Mouse (Mus musculus) myocyte (in vitro differentiated cells): ENCODE results near the gene Ispd. TPM values are rescaled to one million over a fixed set of nuclear protein-coding genes. Genes with fewer than 3 reads are reported as not detected.
A peak's percentile ranks its signal among the peaks of the same experiment; 100 is the strongest.

ENCODE experiments used
- H3K27me3 ChIP-seq: one replicate; pipeline ENCODE4 v1.6.1; 2011; ENCODE audit not compliant: control insufficient read depth, insufficient read depth, insufficient read length
- H3K36me3 ChIP-seq: one replicate; pipeline ENCODE4 v1.6.1; 2011; ENCODE audit not compliant: control insufficient read depth, insufficient read depth
- H3K4me2 ChIP-seq: one replicate; pipeline ENCODE4 v1.6.1; 2011; ENCODE audit warnings: low read depth, control low read depth
- H3K4me3 ChIP-seq: one replicate; pipeline ENCODE4 v1.5.1; 2011; ENCODE audit warnings: mild to moderate bottlenecking, control low read depth, moderate library complexity
- H3K79me2 ChIP-seq: one replicate; pipeline ENCODE4 v1.6.1; 2011; ENCODE audit not compliant: control insufficient read depth, insufficient read depth
- H3ac ChIP-seq: one replicate; pipeline ENCODE4 v1.6.1; 2011; ENCODE audit not compliant: control insufficient read depth, insufficient read length
- CEBPB ChIP-seq: IDR thresholded peaks from 2 replicates; pipeline ENCODE4 v1.6.1; 2011; ENCODE audit warnings: mild to moderate bottlenecking, moderate library complexity; ENCODE audit not compliant: poor library complexity, insufficient read depth, severe bottlenecking
- E2F4 ChIP-seq: IDR thresholded peaks from one replicate; pipeline ENCODE4 v1.6.1; 2011; ENCODE audit warnings: mild to moderate bottlenecking, control low read depth, moderate library complexity; ENCODE audit not compliant: insufficient read depth
- MAX ChIP-seq: IDR thresholded peaks from one replicate; pipeline ENCODE4 v1.6.1; 2011; ENCODE audit warnings: low read depth, mild to moderate bottlenecking, control low read depth
- MYOD1 ChIP-seq, 3 experiments: IDR thresholded peaks; one replicate each; pipeline ENCODE4 v1.6.1; 2011; ENCODE audit warnings: control low read depth in 2 of 3, low read depth in 2 of 3, mild to moderate bottlenecking in 2 of 3, moderate library complexity in 1 of 3; ENCODE audit not compliant: insufficient read length in 2 of 3, control insufficient read depth in 1 of 3
- MYOG ChIP-seq, 3 experiments: IDR thresholded peaks; one replicate each; pipeline ENCODE4 v1.6.1; 2011; ENCODE audit warnings: control low read depth in 2 of 3, low read depth in 2 of 3, mild to moderate bottlenecking in 2 of 3; ENCODE audit not compliant: insufficient read length in 2 of 3, control insufficient read depth in 1 of 3, insufficient read depth in 1 of 3
- POLR2A ChIP-seq: IDR thresholded peaks from one replicate; pipeline ENCODE4 v1.6.1; 2011; ENCODE audit warnings: low read depth, mild to moderate bottlenecking, control low read depth, moderate library complexity; ENCODE audit not compliant: insufficient read length
- POLR2AphosphoS2 ChIP-seq: IDR thresholded peaks from one replicate; pipeline ENCODE4 v1.6.1; 2011; ENCODE audit warnings: low read depth, control low read depth; ENCODE audit not compliant: insufficient read length
- REST ChIP-seq: IDR thresholded peaks from one replicate; pipeline ENCODE4 v1.6.1; 2011; ENCODE audit warnings: mild to moderate bottlenecking, control low read depth, moderate library complexity; ENCODE audit not compliant: insufficient read depth, insufficient read length
- SRF ChIP-seq: IDR thresholded peaks from one replicate; pipeline ENCODE4 v1.6.1; 2011; ENCODE audit warnings: low read depth; ENCODE audit not compliant: control insufficient read depth, insufficient read length
- TCF12 ChIP-seq: IDR thresholded peaks from one replicate; pipeline ENCODE4 v1.6.1; 2011; ENCODE audit warnings: mild to moderate bottlenecking, control low read depth; ENCODE audit not compliant: poor library complexity, insufficient read depth, severe bottlenecking
- TCF3 ChIP-seq: IDR thresholded peaks from one replicate; pipeline ENCODE4 v1.6.1; 2011; ENCODE audit warnings: low read depth, control low read depth; ENCODE audit not compliant: insufficient read length
- USF1 ChIP-seq: IDR thresholded peaks from one replicate; pipeline ENCODE4 v1.6.1; 2011; ENCODE audit warnings: low read depth, mild to moderate bottlenecking, control low read depth, moderate library complexity
- polyA plus RNA-seq: library from polyadenylated mRNA; unstranded; fragments of >200 nt; fragmentation: generic; extraction: Trizol; gene quantifications from one replicate; pipeline ENCODE4 v1.2.1, GENCODE M21; 2012; ENCODE audit warnings: missing spikeins

The Ispd gene
- polyA plus RNA-seq, 1 experiment, result 1.6 TPM

GRCm38 (mm10) chr12:36704380-36704779 lies 323.1 kb downstream of the Ispd start:
- no peaks in the 10 kb centered on the region for H3K79me2 ChIP-seq
- no peaks in the 10 kb centered on the region for H3K36me3 ChIP-seq
- no peak overlapping the region for H3ac ChIP-seq
- no peak overlapping the region for H3K4me2 ChIP-seq
- no peaks in the 10 kb centered on the region for H3K27me3 ChIP-seq
- TF ChIP-seq POLR2A, result no peak
- no peak for TF ChIP-seq MAX
- TF ChIP-seq SRF, result no peak
- TF ChIP-seq MYOD1 (IDR thresholded peaks at IDR 0.05; ENCODE audit: control insufficient read depth in 1 of 3, insufficient read length in 2 of 3, low read depth in 2 of 3), result no peak
- TF ChIP-seq REST, result no peak
- TF ChIP-seq TCF3, result no peak
- no peak for TF ChIP-seq MYOG (IDR thresholded peaks at IDR 0.05; ENCODE audit: control insufficient read depth in 1 of 3, insufficient read depth in 1 of 3, insufficient read length in 2 of 3, low read depth in 2 of 3)
- TF ChIP-seq CEBPB, result no peak
- no peak for TF ChIP-seq TCF12
- TF ChIP-seq USF1, result no peak
- TF ChIP-seq E2F4, result no peak
- no peak for TF ChIP-seq POLR2AphosphoS2
- H3K4me3 ChIP-seq, result no peak overlapping the region

- Histone ChIP-seq H3K4me3 (no peak overlapping the region), H3K79me2 (no peaks in the 10 kb centered on the region), H3K36me3 (no peaks in the 10 kb centered on the region), H3ac (no peak overlapping the region), H3K4me2 (no peak overlapping the region), H3K27me3 (no peaks in the 10 kb centered on the region)
- TF ChIP-seq REST (no peak), POLR2AphosphoS2 (no peak), MYOG (IDR thresholded peaks at IDR 0.05; ENCODE audit: control insufficient read depth in 1 of 3, insufficient read depth in 1 of 3, insufficient read length in 2 of 3, low read depth in 2 of 3) (no peak), TCF12 (no peak), SRF (no peak), MYOD1 (IDR thresholded peaks at IDR 0.05; ENCODE audit: control insufficient read depth in 1 of 3, insufficient read length in 2 of 3, low read depth in 2 of 3) (no peak), E2F4 (no peak), MAX (no peak), CEBPB (no peak), POLR2A (no peak), TCF3 (no peak), USF1 (no peak)
Measured at GRCm38 (mm10) chr12:36708810-36709209, 327.6 kb downstream of the Ispd start.

GRCm38 (mm10) chr12:36713866-36714662 lies 332.8 kb downstream of the Ispd start:
- no peaks in the 10 kb centered on the region for H3K36me3 ChIP-seq
- no peaks in the 10 kb centered on the region for H3K27me3 ChIP-seq
- TF ChIP-seq MYOD1 (IDR thresholded peaks at IDR 0.05; ENCODE audit: control insufficient read depth in 1 of 3, insufficient read length in 2 of 3, low read depth in 2 of 3) (no peak), MYOG (IDR thresholded peaks at IDR 0.05; ENCODE audit: control insufficient read depth in 1 of 3, insufficient read depth in 1 of 3, insufficient read length in 2 of 3, low read depth in 2 of 3) (no peak), POLR2AphosphoS2 (no peak), TCF3 (no peak), TCF12 (no peak), MAX (no peak)
- H3K4me2 ChIP-seq, result peak overlapping the region; percentile 76
- no peak overlapping the region for H3K4me3 ChIP-seq
- H3K79me2 ChIP-seq, result no peaks in the 10 kb centered on the region
- no peak overlapping the region for H3ac ChIP-seq

- Histone ChIP-seq H3ac (no peak overlapping the region), H3K36me3 (no peaks in the 10 kb centered on the region), H3K4me2 (no peak overlapping the region), H3K4me3 (no peak overlapping the region), H3K79me2 (no peaks in the 10 kb centered on the region), H3K27me3 (no peaks in the 10 kb centered on the region)
- no peak for TF ChIP-seq E2F4
- no peak for TF ChIP-seq TCF3
Measured at GRCm38 (mm10) chr12:36717526-36717925, 336.3 kb downstream of the Ispd start.

- H3K4me2 ChIP-seq, result no peak overlapping the region
- H3K79me2 ChIP-seq, result no peaks in the 10 kb centered on the region
- TF ChIP-seq E2F4, result no peak
- TF ChIP-seq CEBPB, result no peak
- TF ChIP-seq POLR2AphosphoS2, result no peak
- TF ChIP-seq TCF12, result no peak
- no peaks in the 10 kb centered on the region for H3K27me3 ChIP-seq
- no peaks in the 10 kb centered on the region for H3K36me3 ChIP-seq
- no peak overlapping the region for H3ac ChIP-seq
- H3K4me3 ChIP-seq, result no peak overlapping the region
Measured at GRCm38 (mm10) chr12:36718417-36718816, 337.2 kb downstream of the Ispd start.
